Mouse (Mus musculus) spleen, embryonic (tissue): ENCODE results near the gene Tacc2.

Experiments
- CTCF ChIA-PET: fragments of 350-600 bp; sonication (Branson Sonifier 250); formaldehyde crosslinking; loops from one replicate; lab custom pipeline; 2022; lab: Charles Lee

The Tacc2 gene

GRCm38 (mm10) chr7:130804991-130805390 is 227.8 kb downstream of the Tacc2 start:
- CTCF ChIA-PET: no interaction called here

- CTCF ChIA-PET: no interaction called here
Measured at GRCm38 (mm10) chr7:130807749-130808148, 230.5 kb downstream of the Tacc2 start.

- CTCF ChIA-PET: no interaction called here
Measured at GRCm38 (mm10) chr7:130808694-130809093, 231.5 kb downstream of the Tacc2 start.

- CTCF ChIA-PET: no interaction called here
Measured at GRCm38 (mm10) chr7:130810238-130810637, 233.0 kb downstream of the Tacc2 start.

GRCm38 (mm10) chr7:130812407-130812806 is 235.2 kb downstream of the Tacc2 start:
- CTCF ChIA-PET: interaction anchor here (0.8 kb wide), 1 partner anchor 10 kb away, joined by 3 read pairs; no protein-coding TSS in a partner anchor
